In genomic region chr8:125869739-125870138, GRCm38 (mm10) we compare ENCODE assay signal across 13 mouse cellular contexts. TPM values are rescaled to one million over a fixed set of nuclear protein-coding genes. Genes with fewer than 3 reads are reported as not detected.
DNase-seq lines count a peak whose midpoint lies in the region; ATAC-seq lines count a peak whose summit lies in the region.
"Had no signal": no experiment of that assay in that cellular context is flagged by ENCODE, and none has a peak within 500 bp of the region (broad histone marks: within the 10 kb centered on the region; RNA-seq: fewer than 3 reads in every experiment).

No protein-coding gene starts in this region.

- peak overlapping the region; percentile 31 for H3K27ac ChIP-seq in heart, embryonic 15.5 days
- peak overlapping the region; percentile 66; the same call in 1 of the 2 replicates for H3K27ac ChIP-seq in limb, embryonic 10.5 days

- no peak overlapping the region for H3K4me2 ChIP-seq in heart, embryonic 15.5 days

- H3K36me3 ChIP-seq in heart, embryonic 15.5 days = no peaks in the 10 kb centered on the region
- H3K36me3 ChIP-seq in limb, embryonic 10.5 days = no peaks in the 10 kb centered on the region

- H3K27me3 ChIP-seq in heart, embryonic 15.5 days = no peaks in the 10 kb centered on the region
- 0 out of 2 replicates have a peak, but pooled peaks cover 6% of the 10 kb centered on the region for H3K27me3 ChIP-seq in limb, embryonic 10.5 days (ENCODE audit: low read depth, poor library complexity, severe bottlenecking)

- H3K9me3 ChIP-seq in heart, embryonic 15.5 days (replicated peaks) = no peaks in the 10 kb centered on the region
- H3K9me3 ChIP-seq in limb, embryonic 10.5 days (replicated peaks) = no peaks in the 10 kb centered on the region

- WGBS in heart, embryonic 15.5 days = 74% methylated on average over 3 of the region's 3 CpGs
- WGBS in limb, embryonic 10.5 days = 79% methylated on average over 3 of the region's 3 CpGs

- no peak overlapping the region for H3K4me3 ChIP-seq in heart, embryonic 15.5 days
- H3K4me3 ChIP-seq in limb, embryonic 10.5 days = no peak overlapping the region

- H3K4me1 ChIP-seq in heart, embryonic 15.5 days (replicated peaks) = peaks cover 30% of the 10 kb centered on the region
- peaks cover 45% of the 10 kb centered on the region for H3K4me1 ChIP-seq in limb, embryonic 10.5 days

- no peak for ATAC-seq in heart, embryonic 15.5 days (replicated peaks; ENCODE audit: insufficient number of reproducible peaks, insufficient read depth, low FRiP score, low read depth)
- peak; percentile 89 for ATAC-seq in megakaryocyte-erythroid progenitor cell, adult 5-6 weeks (replicated peaks; ENCODE audit: low FRiP score, low TSS enrichment, poor library complexity, severe bottlenecking)
- no peak for ATAC-seq in cerebellum, adult (ENCODE audit: insufficient number of reproducible peaks, low FRiP score, low TSS enrichment)
- ATAC-seq: activated CD4-positive, CD25-positive, alpha-beta regulatory T cell, adult 4 months had no signal

- H3K9ac ChIP-seq in heart, embryonic 15.5 days = no peak overlapping the region

- no peak for DNase-seq in heart, adult 11 months
- DNase-seq in MEL-GATA-1-ER (ENCODE audit: extremely low read depth, low read depth) = peak; percentile 82
- DNase-seq in limb, embryonic 10.5 days (ENCODE audit: low spot score) = no peak
- DNase-seq in right cerebral cortex, adult 18-20 months = no peak
- DNase-seq: cerebellum, adult 2 months; kidney, adult 2 months; thymus, adult 2 months had no signal

RNA-seq across cellular contexts. Expression of gene Pcnx2, which starts 28.4 kb away (rescaled TPM):
- 0.15 and 0.42 TPM in 2 replicates for polyA plus RNA-seq in heart, embryonic 15.5 days (2015; fragmentation: Nextera tagmentation; extraction: Ambion mirVana)
- polyA plus RNA-seq in limb, embryonic 10.5 days (2016; fragmentation: Nextera tagmentation; extraction: Ambion mirVana) = 0.05 TPM in 1 of 2 replicates, not detected in the other
- not detected in 2 replicates for total RNA-seq in megakaryocyte-erythroid progenitor cell, adult 5-6 weeks (2014; fragmentation: Nextera tagmentation)
- not detected in 2 replicates for total RNA-seq in megakaryocyte-erythroid progenitor cell, adult 5-6 weeks (2017)
- total RNA-seq: hematopoietic stem cell, adult 5-6 weeks; neutrophil, adult 5-6 weeks had no signal

RNA-seq across cellular contexts. Expression of gene Map3k21, which starts 40.5 kb away (rescaled TPM):
- polyA plus RNA-seq in heart, embryonic 15.5 days (2015; fragmentation: Nextera tagmentation; extraction: Ambion mirVana) = 0.14 and 0.27 TPM in 2 replicates
- polyA plus RNA-seq in limb, embryonic 10.5 days (2016; fragmentation: Nextera tagmentation; extraction: Ambion mirVana) = 0.03 and 0.04 TPM in 2 replicates
- not detected in 2 replicates for total RNA-seq in megakaryocyte-erythroid progenitor cell, adult 5-6 weeks (2014; fragmentation: Nextera tagmentation)
- not detected in 2 replicates for total RNA-seq in megakaryocyte-erythroid progenitor cell, adult 5-6 weeks (2017)
- total RNA-seq: hematopoietic stem cell, adult 5-6 weeks; neutrophil, adult 5-6 weeks had no signal
- polyA plus RNA-seq: activated CD4-positive, CD25-positive, alpha-beta regulatory T cell, adult 4 months had no signal
